Mouse (Mus musculus) thymus, adult 18-20 months (tissue): Measurements from ENCODE around the gene Irf2bp2.

Experiments
- DNase-seq, 2 experiments: peaks; one replicate each; pipeline ENCODE4 v3.0.0; 2022; ENCODE audit warnings: mixed read lengths in 2 of 2

The Irf2bp2 gene

GRCm38 (mm10) chr8:126565231-126565781, 28.5 kb downstream of the Irf2bp2 start:
- no peak for DNase-seq

DNA sequence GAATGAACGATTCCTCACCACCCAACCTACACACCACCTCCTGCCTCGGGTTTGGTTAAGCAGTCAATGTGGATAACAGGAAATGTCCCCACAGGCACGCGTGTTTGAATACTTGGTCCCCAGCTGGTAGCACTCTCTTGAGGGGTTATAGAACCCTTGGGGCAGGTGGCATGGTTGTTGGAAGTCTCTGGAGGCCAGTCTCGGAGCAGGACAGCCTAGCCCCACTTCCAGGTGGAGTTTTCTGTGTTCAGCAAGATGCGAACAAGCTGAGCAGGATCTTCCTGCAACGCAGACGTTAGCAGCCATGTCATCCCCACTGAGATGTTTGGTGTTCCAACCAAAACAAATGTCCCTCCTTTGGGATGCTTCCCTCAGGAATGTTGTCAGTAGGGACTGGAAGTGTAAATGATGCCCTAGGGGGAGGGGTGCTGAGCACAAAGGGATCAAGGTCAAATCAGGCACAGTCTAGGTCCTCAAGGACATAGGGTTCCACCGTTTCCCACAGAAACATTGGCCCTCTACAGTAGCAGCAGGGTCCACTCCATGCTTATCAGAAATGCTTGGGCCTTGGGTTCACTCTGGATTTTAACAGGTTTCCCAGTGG, 29.1 kb downstream of the Irf2bp2 start:
- DNase-seq, result no peak

DNA sequence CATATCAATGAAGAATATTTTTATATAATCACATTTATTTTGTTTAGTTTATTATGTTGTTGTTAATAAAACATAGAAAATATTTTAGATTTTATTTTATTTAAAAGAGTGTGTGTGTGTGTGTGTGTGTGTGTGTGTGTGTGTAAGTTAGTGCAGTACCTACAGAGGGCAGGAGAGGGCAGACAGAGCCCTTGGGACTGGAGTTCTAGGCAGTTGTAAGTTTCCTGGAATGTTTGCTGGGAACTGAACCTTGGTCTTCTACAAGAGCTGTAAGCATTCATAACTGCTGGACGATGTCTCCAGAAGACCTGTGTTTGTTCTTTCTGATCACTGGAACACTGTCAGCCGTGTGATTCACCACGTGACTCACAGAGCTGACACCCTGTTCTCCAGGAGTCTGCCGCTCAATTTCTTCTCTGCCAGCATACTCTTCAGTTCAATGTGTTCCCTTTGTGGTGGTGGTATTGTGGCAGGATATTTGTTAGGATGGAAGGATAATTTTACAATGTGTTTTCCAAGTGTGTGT, 32.4 kb downstream of the Irf2bp2 start:
- DNase-seq, result no peak

DNA sequence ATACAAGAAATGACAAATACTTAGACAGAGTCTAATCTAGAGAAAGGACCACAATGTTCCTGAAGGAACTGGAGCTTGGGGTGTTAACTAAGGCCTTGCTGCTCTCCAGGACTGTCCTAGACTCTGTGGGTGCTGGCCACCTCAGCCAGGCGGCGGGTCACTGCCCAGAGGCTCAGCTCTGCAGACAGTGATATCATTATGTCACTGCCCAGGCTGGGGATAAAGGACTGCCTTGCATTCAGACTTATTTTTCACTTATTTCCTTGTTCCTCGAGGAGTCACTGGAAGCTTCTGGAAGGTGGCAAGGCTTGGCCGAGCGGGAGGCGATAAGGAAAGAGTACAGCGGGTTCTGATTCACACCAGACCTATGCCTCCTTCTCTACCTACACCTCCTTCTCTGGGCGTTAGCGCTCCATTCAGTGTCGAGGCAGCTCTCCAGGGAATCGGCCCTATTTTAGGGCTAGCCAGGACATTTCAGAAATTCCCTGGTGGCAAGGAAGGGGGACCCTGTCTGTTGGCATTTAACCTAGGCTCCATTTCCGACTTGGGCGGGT, 35.3 kb downstream of the Irf2bp2 start:
- DNase-seq, result no peak

- DNase-seq, result no peak
Measured at GRCm38 (mm10) chr8:126557403-126557802, 36.4 kb downstream of the Irf2bp2 start.

- no peak for DNase-seq
Measured at GRCm38 (mm10) chr8:126556691-126557090, 37.1 kb downstream of the Irf2bp2 start.

GRCm38 (mm10) chr8:126554741-126555140, 39.0 kb downstream of the Irf2bp2 start:
- no peak for DNase-seq

DNA sequence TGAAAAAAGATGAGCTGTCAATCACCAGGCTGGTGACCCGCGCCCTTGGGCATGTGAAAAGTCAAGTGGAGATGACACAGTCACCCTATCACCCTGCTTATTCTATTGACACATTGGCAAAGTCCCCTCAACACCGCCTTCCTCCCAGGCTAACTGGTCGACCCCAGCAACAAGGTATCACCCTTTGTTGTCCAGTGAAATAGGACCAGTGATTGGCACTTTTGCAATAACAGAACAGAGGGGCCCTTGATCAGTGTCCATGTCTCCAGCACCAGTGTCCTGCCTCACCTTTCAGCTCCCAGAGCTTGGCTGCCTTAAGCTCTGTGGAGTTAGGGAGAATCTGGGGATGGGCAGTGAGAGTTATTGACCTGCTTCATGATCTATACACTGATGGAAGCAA, 41.9 kb downstream of the Irf2bp2 start:
- DNase-seq, result no peak

DNA sequence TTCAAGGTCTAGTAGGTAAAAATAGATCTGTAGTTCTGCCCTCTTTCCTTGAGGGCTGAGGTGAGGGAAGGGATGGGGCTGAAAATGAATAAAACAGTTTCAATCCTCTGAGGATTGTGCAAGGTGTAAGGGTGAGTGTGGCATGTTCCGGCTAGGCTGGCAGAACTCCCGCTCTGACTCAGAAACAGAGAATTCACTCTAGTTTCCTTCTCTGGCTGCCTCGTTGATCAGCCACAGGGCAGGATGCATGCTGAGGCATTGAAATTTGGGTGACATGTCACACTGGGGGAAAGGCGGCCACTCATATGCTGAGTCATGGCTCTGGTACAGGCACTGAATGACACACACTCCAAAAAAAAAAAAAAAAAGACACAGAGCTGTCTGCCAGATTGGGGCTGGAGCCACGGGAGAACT, 42.8 kb downstream of the Irf2bp2 start:
- DNase-seq, result no peak

- DNase-seq, result no peak
Measured at GRCm38 (mm10) chr8:126547841-126548240, 45.9 kb downstream of the Irf2bp2 start.

GRCm38 (mm10) chr8:126547361-126547760, 46.4 kb downstream of the Irf2bp2 start:
- DNase-seq, result no peak

GRCm38 (mm10) chr8:126546480-126546879, 47.3 kb downstream of the Irf2bp2 start:
- DNase-seq, result no peak

GRCm38 (mm10) chr8:126543407-126543806, 50.4 kb downstream of the Irf2bp2 start:
- no peak for DNase-seq

GRCm38 (mm10) chr8:126542757-126543156, 51.0 kb downstream of the Irf2bp2 start:
- DNase-seq, result no peak

GRCm38 (mm10) chr8:126542090-126542689, 51.6 kb downstream of the Irf2bp2 start:
- DNase-seq, result no peak

- no peak for DNase-seq
Measured at GRCm38 (mm10) chr8:126540298-126540697, 53.5 kb downstream of the Irf2bp2 start.

- DNase-seq, result no peak
Measured at GRCm38 (mm10) chr8:126539355-126540093, 54.3 kb downstream of the Irf2bp2 start.

GRCm38 (mm10) chr8:126538648-126539354, 55.0 kb downstream of the Irf2bp2 start:
- DNase-seq, result no peak
